Mouse (Mus musculus) v-Abl transformed pro-B cells (cell line): ENCODE data around the gene Ntn1.

ENCODE experiments used
- in situ Hi-C, 2 experiments: fragments of 400-800 bp; cut with MboI; formaldehyde crosslinking; loops; one replicate each; pipeline ENCODE4 v1.15.1; 2025; ENCODE audit not compliant: unreplicated experiment in 2 of 2

The Ntn1 gene

GRCm38 (mm10) chr11:68385021-68385821 lies 15.4 kb downstream of the Ntn1 start:
- in situ Hi-C loops = no loop called here

- in situ Hi-C loops = no loop called here
Measured at GRCm38 (mm10) chr11:68384592-68385020, 16.0 kb downstream of the Ntn1 start.

- in situ Hi-C loops = no loop called here
Measured at GRCm38 (mm10) chr11:68384131-68384530, 16.5 kb downstream of the Ntn1 start.

- in situ Hi-C loops = no loop called here
Measured at GRCm38 (mm10) chr11:68383519-68383918, 17.1 kb downstream of the Ntn1 start.

GRCm38 (mm10) chr11:68381833-68382232 lies 18.8 kb downstream of the Ntn1 start:
- in situ Hi-C loops = no loop called here

GRCm38 (mm10) chr11:68381318-68381717 lies 19.3 kb downstream of the Ntn1 start:
- in situ Hi-C loops = no loop called here

GRCm38 (mm10) chr11:68378946-68379764 lies 21.5 kb downstream of the Ntn1 start:
- in situ Hi-C loops = no loop called here

- in situ Hi-C loops = no loop called here
Measured at GRCm38 (mm10) chr11:68378419-68378818, 22.2 kb downstream of the Ntn1 start.

- in situ Hi-C loops = no loop called here
Measured at GRCm38 (mm10) chr11:68373105-68373504, 27.5 kb downstream of the Ntn1 start.

GRCm38 (mm10) chr11:68371609-68372008 lies 29.0 kb downstream of the Ntn1 start:
- in situ Hi-C loops = no loop called here

- in situ Hi-C loops = no loop called here
Measured at GRCm38 (mm10) chr11:68356901-68357300, 43.7 kb downstream of the Ntn1 start.

- in situ Hi-C loops = no loop called here
Measured at GRCm38 (mm10) chr11:68355561-68355960, 45.1 kb downstream of the Ntn1 start.

- in situ Hi-C loops = no loop called here
Measured at GRCm38 (mm10) chr11:68354848-68355247, 45.8 kb downstream of the Ntn1 start.

- in situ Hi-C loops = no loop called here
Measured at GRCm38 (mm10) chr11:68352236-68352635, 48.4 kb downstream of the Ntn1 start.

GRCm38 (mm10) chr11:68348851-68349250 lies 51.8 kb downstream of the Ntn1 start:
- in situ Hi-C loops = no loop called here

- in situ Hi-C loops = no loop called here
Measured at GRCm38 (mm10) chr11:68348083-68348482, 52.5 kb downstream of the Ntn1 start.

GRCm38 (mm10) chr11:68347508-68347907 lies 53.1 kb downstream of the Ntn1 start:
- in situ Hi-C loops = no loop called here

- in situ Hi-C loops = no loop called here
Measured at GRCm38 (mm10) chr11:68346099-68346498, 54.5 kb downstream of the Ntn1 start.

GRCm38 (mm10) chr11:68344221-68344620 lies 56.4 kb downstream of the Ntn1 start:
- in situ Hi-C loops = no loop called here

- in situ Hi-C loops = no loop called here
Measured at GRCm38 (mm10) chr11:68342761-68343160, 57.9 kb downstream of the Ntn1 start.

- in situ Hi-C loops = no loop called here
Measured at GRCm38 (mm10) chr11:68342003-68342400, 58.6 kb downstream of the Ntn1 start.
